Mouse (Mus musculus) kidney, adult 18-20 months (tissue): ENCODE data around the gene Myom1.

ENCODE experiments used
- DNase-seq: peaks from one replicate; pipeline ENCODE4 v3.0.0; 2021

Gene Myom1

GRCm38 (mm10) chr17:70991706-70992625, 10.5 kb upstream of the Myom1 start:
- DNase-seq: no peak

GRCm38 (mm10) chr17:70992662-70993061, 9.8 kb upstream of the Myom1 start:
- DNase-seq: no peak

GRCm38 (mm10) chr17:70993385-70993807, 9.0 kb upstream of the Myom1 start:
- no peak for DNase-seq

- DNase-seq: no peak
Observed at GRCm38 (mm10) chr17:70994671-70995070, 7.8 kb upstream of the Myom1 start.

- DNase-seq: no peak
Observed at GRCm38 (mm10) chr17:70995551-70995950, 6.9 kb upstream of the Myom1 start.

GRCm38 (mm10) chr17:70997836-70998235, 4.6 kb upstream of the Myom1 start:
- DNase-seq: no peak

GRCm38 (mm10) chr17:70998400-70998975, 3.9 kb upstream of the Myom1 start:
- no peak for DNase-seq

- no peak for DNase-seq
Observed at GRCm38 (mm10) chr17:70999187-70999586, 3.2 kb upstream of the Myom1 start.

- DNase-seq: no peak
Observed at GRCm38 (mm10) chr17:71000255-71000654, 2.2 kb upstream of the Myom1 start.

GRCm38 (mm10) chr17:71001067-71001466, 1.4 kb upstream of the Myom1 start:
- no peak for DNase-seq

- no peak for DNase-seq
Observed at GRCm38 (mm10) chr17:71001699-71002080, 743 bp upstream of the Myom1 start.

GRCm38 (mm10) chr17:71002744-71003094, 286 bp downstream of the Myom1 start, which contains the start of gene Myl12a:
TSS of gene Myl12a (minus strand) at chr17:71002878.
- no peak for DNase-seq

GRCm38 (mm10) chr17:71003112-71003511, 679 bp downstream of the Myom1 start:
- DNase-seq: no peak

GRCm38 (mm10) chr17:71003721-71004120, 1.3 kb downstream of the Myom1 start:
- no peak for DNase-seq

- no peak for DNase-seq
Observed at GRCm38 (mm10) chr17:71004186-71004960, 1.9 kb downstream of the Myom1 start.

- DNase-seq: no peak
Observed at GRCm38 (mm10) chr17:71006976-71007375, 4.5 kb downstream of the Myom1 start.

- no peak for DNase-seq
Observed at GRCm38 (mm10) chr17:71008676-71009075, 6.2 kb downstream of the Myom1 start.

GRCm38 (mm10) chr17:71009751-71010150, 7.3 kb downstream of the Myom1 start:
- DNase-seq: no peak

GRCm38 (mm10) chr17:71010646-71011242, 8.3 kb downstream of the Myom1 start:
- DNase-seq: no peak

GRCm38 (mm10) chr17:71011931-71012662, 9.7 kb downstream of the Myom1 start:
- no peak for DNase-seq

GRCm38 (mm10) chr17:71013105-71013504, 10.7 kb downstream of the Myom1 start:
- no peak for DNase-seq

GRCm38 (mm10) chr17:71014911-71015310, 12.5 kb downstream of the Myom1 start:
- DNase-seq: no peak
